Mouse (Mus musculus) hindbrain, postnatal 0 days (tissue): ENCODE results near the gene Nus1. TPM values are rescaled to one million over a fixed set of nuclear protein-coding genes. Genes with fewer than 3 reads are reported as not detected.

ENCODE experiments used
- ATAC-seq: fragments of 200-750 bp; cut with Nextera tagmentation; 2 replicates; pipeline ENCODE4 v1.8.0; 2017; ENCODE audit warnings: mild to moderate bottlenecking, moderate TSS enrichment, moderate library complexity
- DNase-seq: peaks from one replicate; pipeline ENCODE4 v3.0.0-alpha.2; 2015; ENCODE audit warnings: low spot score
- H3K27ac ChIP-seq: fragments of 300-500 bp; sonication (generic); 2 replicates; pipeline ENCODE4 v1.5.1; 2014; ENCODE audit warnings: mild to moderate bottlenecking
- H3K27me3 ChIP-seq: fragments of 300-500 bp; sonication (generic); 2 replicates; pipeline ENCODE4 v1.6.1; 2014; ENCODE audit warnings: low read length, mixed read lengths; ENCODE audit not compliant: insufficient read depth
- H3K36me3 ChIP-seq: fragments of 300-500 bp; sonication (generic); 2 replicates; pipeline ENCODE4 v1.6.1; 2014; ENCODE audit warnings: low read length, mixed read lengths; ENCODE audit not compliant: insufficient read depth
- H3K4me1 ChIP-seq: fragments of 300-500 bp; sonication (generic); 2 replicates; pipeline ENCODE4 v1.6.1; 2014; ENCODE audit warnings: antibody characterized with exemption, low read length, mixed read lengths; ENCODE audit not compliant: insufficient read depth
- H3K4me2 ChIP-seq: fragments of 300-500 bp; sonication (generic); 2 replicates; pipeline ENCODE4 v1.6.1; 2014; ENCODE audit warnings: low read depth, mild to moderate bottlenecking, low read length, moderate library complexity, mixed read lengths
- H3K4me3 ChIP-seq: fragments of 300-500 bp; sonication (generic); 2 replicates; pipeline ENCODE4 v1.5.1; 2014; ENCODE audit warnings: low read length
- H3K9ac ChIP-seq: fragments of 300-500 bp; sonication (generic); replicated peaks from 2 replicates; pipeline ENCODE4 v1.6.1; 2014; ENCODE audit warnings: mild to moderate bottlenecking, low read length, moderate library complexity, mixed read lengths
- H3K9me3 ChIP-seq: fragments of 300-500 bp; sonication (generic); 2 replicates; pipeline ENCODE4 v1.6.1; 2016; ENCODE audit warnings: low read length, mixed read lengths
- CTCF ChIP-seq: IDR thresholded peaks from 2 replicates; pipeline ENCODE4 v1.5.1; 2016; ENCODE audit warnings: antibody characterized with exemption, control low read depth, low read depth
- WGBS: fragments of 180-500 bp; shearing (Covaris S2); extraction: QIAGEN DNeasy Blood & Tissue Kit; methylation state at CpG from one replicate; pipeline ENCODE4 v1.1.7; 2014; 5-methylcytosine and 5-hydroxymethylcytosine counted together
- polyA plus RNA-seq: library from polyadenylated mRNA; unstranded; fragments of >200 nt; fragmentation: Nextera tagmentation; extraction: Ambion mirVana; gene quantifications from 2 replicates; pipeline ENCODE4 v1.2.1, GENCODE M21; 2015
- total RNA-seq: library from RNA; depleted of rRNA; stranded (reverse); fragments of >200 nt; gene quantifications from 2 replicates; pipeline ENCODE4 v1.2.3, GENCODE M21; 2014

The Nus1 gene
- total and polyA plus RNA-seq, 2 experiments from 2014 or later, result 16.7 to 20.1 TPM

- H3K4me1 ChIP-seq, result no peaks in the 10 kb centered on the region
- H3K27me3 ChIP-seq, result no peaks in the 10 kb centered on the region
- H3K4me3 ChIP-seq, result no peak overlapping the region
- no peak for TF ChIP-seq CTCF
- no peak overlapping the region for H3K27ac ChIP-seq
- H3K4me2 ChIP-seq, result no peak overlapping the region
- 76% methylated on average over 3 of the region's 3 CpGs for WGBS
- ATAC-seq (no peak), DNase-seq (no peak)
- H3K36me3 ChIP-seq, result no peaks in the 10 kb centered on the region
- H3K9ac ChIP-seq, result no peak overlapping the region
- no peaks in the 10 kb centered on the region for H3K9me3 ChIP-seq
Observed at GRCm38 (mm10) chr10:52389438-52389837, 27.9 kb upstream of the Nus1 start.

DNA sequence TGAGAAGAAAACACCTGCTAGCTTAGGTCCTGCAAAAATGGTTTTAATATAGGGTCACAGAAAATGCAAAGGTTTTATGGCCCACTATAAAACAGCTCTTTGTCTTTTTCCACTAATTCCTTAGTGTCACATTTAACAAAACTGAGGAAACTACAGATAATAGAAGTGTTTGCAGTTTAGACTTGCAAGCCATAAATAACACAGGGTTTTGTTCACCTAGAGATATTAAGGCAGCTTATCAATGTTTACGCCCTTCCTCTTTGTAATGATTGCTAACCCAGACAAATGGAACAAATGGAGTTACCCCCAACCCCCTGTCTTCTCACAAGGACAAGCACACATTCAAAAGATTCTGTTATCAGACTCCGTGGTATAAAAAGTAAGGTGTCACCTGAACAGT lies 26.1 kb upstream of the Nus1 start:
- H3K9ac ChIP-seq, result no peak overlapping the region
- 74% methylated on average over 2 of the region's 2 CpGs for WGBS
- no peak for ATAC-seq

DNA sequence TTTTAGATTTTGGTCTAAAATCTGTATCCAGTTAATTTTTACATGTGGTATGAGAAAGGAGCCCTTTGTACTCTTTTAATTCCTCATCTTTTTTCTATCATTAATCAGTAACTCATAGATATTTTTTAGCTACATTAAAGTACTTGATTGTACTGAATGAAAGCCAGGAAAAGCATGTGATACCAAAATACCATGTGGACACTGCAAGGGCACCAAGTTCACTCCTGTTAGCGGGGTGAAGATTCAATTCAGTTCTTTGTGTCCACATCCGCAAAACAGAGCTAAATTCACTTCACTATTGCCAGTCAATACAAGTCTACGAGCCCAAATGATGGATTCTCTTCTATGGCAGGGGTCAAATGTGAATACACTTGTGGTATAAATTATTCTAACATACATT lies 20.7 kb upstream of the Nus1 start:
- TF ChIP-seq CTCF, result no peak
- Histone ChIP-seq H3K4me3 (no peak overlapping the region), H3K4me1 (no peaks in the 10 kb centered on the region), H3K27ac (no peak overlapping the region), H3K27me3 (no peaks in the 10 kb centered on the region), H3K9ac (no peak overlapping the region), H3K4me2 (no peak overlapping the region), H3K9me3 (no peaks in the 10 kb centered on the region), H3K36me3 (no peaks in the 10 kb centered on the region)
- DNase-seq (no peak), ATAC-seq (no peak)
- WGBS, result 91% methylated on average over 3 of the region's 3 CpGs

More for the DNA sequence above, 26.1 kb upstream of the Nus1 start:
- Histone ChIP-seq H3K36me3 (no peaks in the 10 kb centered on the region), H3K9me3 (no peaks in the 10 kb centered on the region), H3K4me3 (no peak overlapping the region), H3K4me1 (no peaks in the 10 kb centered on the region), H3K27ac (no peak overlapping the region), H3K4me2 (no peak overlapping the region), H3K27me3 (no peaks in the 10 kb centered on the region)
- no peak for DNase-seq
- no peak for TF ChIP-seq CTCF

DNA sequence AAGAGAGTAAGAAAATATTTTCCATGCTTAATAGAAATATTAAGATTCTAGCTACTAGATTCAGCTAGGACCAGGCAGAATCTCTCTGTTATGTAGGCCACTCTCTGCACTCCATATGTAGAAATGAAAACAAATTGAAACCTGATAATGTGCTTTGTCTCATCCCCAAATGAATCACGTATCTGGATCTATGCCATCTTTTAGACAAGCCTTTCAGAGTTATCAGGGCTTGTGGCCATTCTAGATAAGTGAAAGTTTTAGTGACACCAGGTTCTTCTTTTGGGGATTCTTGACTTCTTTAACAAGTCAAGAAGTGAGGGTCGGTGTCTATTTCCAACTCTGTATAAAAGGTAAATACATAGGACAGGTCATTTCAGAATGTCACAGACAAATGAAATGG lies 18.6 kb upstream of the Nus1 start:
- Histone ChIP-seq H3K4me2 (no peak overlapping the region), H3K9ac (no peak overlapping the region), H3K27me3 (no peaks in the 10 kb centered on the region), H3K4me1 (no peaks in the 10 kb centered on the region), H3K27ac (no peak overlapping the region), H3K36me3 (no peaks in the 10 kb centered on the region), H3K9me3 (no peaks in the 10 kb centered on the region), H3K4me3 (no peak overlapping the region)
- no peak for TF ChIP-seq CTCF
- WGBS, result 85% methylated on average over 2 of the region's 2 CpGs
- DNase-seq (no peak), ATAC-seq (no peak)

- Histone ChIP-seq H3K4me1 (no peaks in the 10 kb centered on the region), H3K27ac (no peak overlapping the region), H3K36me3 (no peaks in the 10 kb centered on the region), H3K9ac (no peak overlapping the region), H3K9me3 (no peaks in the 10 kb centered on the region), H3K4me3 (no peak overlapping the region), H3K27me3 (no peaks in the 10 kb centered on the region), H3K4me2 (no peak overlapping the region)
- WGBS, result 67% methylated on average over 3 of the region's 3 CpGs
- DNase-seq (no peak), ATAC-seq (no peak)
- no peak for TF ChIP-seq CTCF
Observed at GRCm38 (mm10) chr10:52399722-52400121, 17.6 kb upstream of the Nus1 start.

DNA sequence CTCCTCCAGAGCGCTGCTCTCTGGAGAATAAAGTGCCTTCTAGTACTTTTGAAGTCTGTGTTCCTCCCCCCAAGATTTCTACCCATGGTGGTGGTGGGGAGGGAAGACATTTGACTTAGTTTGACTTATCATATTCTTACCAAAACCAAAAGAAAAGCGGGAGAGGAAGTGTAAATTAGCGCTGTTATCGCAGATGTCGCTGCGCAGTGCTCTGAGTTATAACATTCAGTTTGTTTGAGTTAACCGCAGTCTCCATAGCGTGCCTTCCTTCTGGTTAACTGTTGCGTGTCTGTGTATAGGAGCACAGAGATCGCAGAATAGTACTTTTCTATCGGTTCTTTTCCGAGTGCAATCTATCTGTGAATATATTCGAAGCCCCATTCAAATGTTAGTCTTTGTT lies 12.2 kb upstream of the Nus1 start:
- no peak overlapping the region for H3K4me3 ChIP-seq
- H3K27me3 ChIP-seq, result peaks cover 5% of the 10 kb centered on the region; the same call in 1 of the 2 replicates
- H3K36me3 ChIP-seq, result no peaks in the 10 kb centered on the region
- no peak overlapping the region for H3K9ac ChIP-seq
- no peaks in the 10 kb centered on the region for H3K4me1 ChIP-seq
- TF ChIP-seq CTCF, result no peak
- ATAC-seq (no peak), DNase-seq (no peak)
- WGBS, result 92% methylated on average over 13 of the region's 13 CpGs
- H3K4me2 ChIP-seq, result no peak overlapping the region
- no peaks in the 10 kb centered on the region for H3K9me3 ChIP-seq
- H3K27ac ChIP-seq, result no peak overlapping the region

DNA sequence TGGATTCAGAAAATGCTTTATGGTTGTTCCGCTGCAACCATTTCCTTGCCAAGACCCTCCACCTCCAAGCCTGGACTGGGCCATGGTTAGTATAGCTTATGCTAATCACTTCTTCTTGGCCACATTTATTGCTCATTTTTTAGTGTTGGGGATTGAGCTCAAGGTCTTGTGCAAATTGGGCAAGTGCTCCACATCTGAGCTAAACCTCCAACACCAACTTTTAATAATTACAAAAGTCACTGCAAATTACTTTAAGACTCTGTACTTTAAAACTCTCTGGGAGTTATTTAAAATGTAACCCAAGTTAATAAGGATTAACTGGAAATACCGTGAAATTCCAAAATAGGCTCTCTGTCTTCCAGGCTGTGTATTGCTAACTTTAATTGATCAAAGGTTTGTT lies 9.8 kb upstream of the Nus1 start:
- 93% methylated on average over 2 of the region's 2 CpGs for WGBS

More for the DNA sequence above, 9.8 kb upstream of the Nus1 start:
- Histone ChIP-seq H3K27me3 (peaks cover 5% of the 10 kb centered on the region; the same call in 1 of the 2 replicates), H3K36me3 (no peaks in the 10 kb centered on the region), H3K4me3 (no peak overlapping the region), H3K4me1 (no peaks in the 10 kb centered on the region), H3K9me3 (no peaks in the 10 kb centered on the region), H3K27ac (no peak overlapping the region), H3K4me2 (no peak overlapping the region), H3K9ac (no peak overlapping the region)
- no peak for ATAC-seq
- TF ChIP-seq CTCF, result no peak
- DNase-seq, result no peak
